Mouse (Mus musculus) neural tube, embryonic 15.5 days (tissue): ENCODE results near the gene Hoxb8. TPM values are rescaled to one million over a fixed set of nuclear protein-coding genes. Genes with fewer than 3 reads are reported as not detected.

ENCODE experiments used
- ATAC-seq: fragments of 200-750 bp; cut with Nextera tagmentation; 2 replicates; pipeline ENCODE4 v1.8.0; 2017; ENCODE audit warnings: mild to moderate bottlenecking, moderate TSS enrichment, moderate library complexity; ENCODE audit not compliant: low FRiP score
- H3K27ac ChIP-seq: fragments of 300-500 bp; sonication (generic); replicated peaks from 2 replicates; pipeline ENCODE4 v1.5.1; 2015; ENCODE audit warnings: mild to moderate bottlenecking, inconsistent platforms
- H3K27me3 ChIP-seq: fragments of 300-500 bp; sonication (generic); replicated peaks from 2 replicates; pipeline ENCODE4 v1.6.1; 2015; ENCODE audit warnings: inconsistent platforms
- H3K36me3 ChIP-seq: fragments of 300-500 bp; sonication (generic); 2 replicates; pipeline ENCODE4 v1.6.1; 2015; ENCODE audit warnings: inconsistent platforms
- H3K4me1 ChIP-seq: fragments of 300-500 bp; sonication (generic); 2 replicates; pipeline ENCODE4 v1.6.1; 2015; ENCODE audit warnings: inconsistent platforms
- H3K4me2 ChIP-seq: fragments of 300-500 bp; sonication (generic); 2 replicates; pipeline ENCODE4 v1.6.1; 2015; ENCODE audit warnings: inconsistent platforms, mild to moderate bottlenecking, moderate library complexity
- H3K4me3 ChIP-seq: fragments of 300-500 bp; sonication (generic); replicated peaks from 2 replicates; pipeline ENCODE4 v1.5.1; 2015; ENCODE audit warnings: mild to moderate bottlenecking, inconsistent platforms
- H3K9ac ChIP-seq: fragments of 300-500 bp; sonication (generic); replicated peaks from 2 replicates; pipeline ENCODE4 v1.6.1; 2015; ENCODE audit warnings: mild to moderate bottlenecking, inconsistent platforms
- H3K9me3 ChIP-seq: fragments of 300-500 bp; sonication (generic); replicated peaks from 2 replicates; pipeline ENCODE4 v1.6.1; 2016; ENCODE audit warnings: inconsistent platforms
- WGBS: fragments of 180-500 bp; shearing (Covaris S2); methylation state at CpG from one replicate; pipeline ENCODE4 v1.1.7; 2015; ENCODE audit warnings: mixed read lengths; 5-methylcytosine and 5-hydroxymethylcytosine counted together
- polyA plus RNA-seq: library from polyadenylated mRNA; unstranded; fragments of >200 nt; fragmentation: Nextera tagmentation; extraction: Ambion mirVana; gene quantifications from 2 replicates; pipeline ENCODE4 v1.2.1, GENCODE M21; 2015

Hoxb8 gene
- polyA plus RNA-seq, 1 experiment from 2014 or later: 71.8 TPM

GRCm38 (mm10) chr11:96323154-96323553, 41.4 kb downstream of the Hoxb8 start, which contains the start of gene Hoxb3:
TSS of gene Hoxb3 (plus strand) at chr11:96323326.
- Histone ChIP-seq H3K27ac (peak within 1 kb of the TSS; percentile 99), H3K4me1 (peaks cover 86% of the 10 kb centered on the region), H3K9ac (peak within 1 kb of the TSS; percentile 78), H3K27me3 (no peaks in the 10 kb centered on the region), H3K4me2 (peak within 1 kb of the TSS; percentile 87), H3K36me3 (no peaks in the 10 kb centered on the region), H3K4me3 (peak within 1 kb of the TSS; percentile 60), H3K9me3 (no peaks in the 10 kb centered on the region)
- ATAC-seq: no peak
- 15% methylated on average over 10 of the region's 10 CpGs for WGBS

DNA sequence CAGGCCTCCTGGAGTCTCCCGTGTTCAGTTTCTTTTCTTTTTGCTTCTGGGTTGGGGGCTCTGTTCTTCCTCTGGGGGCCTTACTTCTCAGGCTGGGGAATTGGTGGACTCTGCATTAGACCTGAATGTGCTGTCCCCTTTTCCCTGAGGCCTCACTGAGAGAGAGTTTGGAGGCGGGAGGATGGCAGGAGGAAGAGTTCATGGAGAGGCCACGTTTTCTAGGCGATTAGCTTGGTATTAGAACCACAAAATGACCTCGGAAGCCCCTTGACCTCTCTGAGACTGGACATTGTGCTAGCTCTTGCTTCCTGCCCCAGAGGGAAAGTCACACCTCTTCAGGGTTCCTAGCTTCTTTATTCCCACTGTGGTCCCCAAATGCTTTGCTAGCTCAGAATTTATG, 42.4 kb downstream of the Hoxb8 start:
- Histone ChIP-seq H3K4me2 (peak overlapping the region; percentile 87), H3K36me3 (no peaks in the 10 kb centered on the region), H3K4me1 (peaks cover 87% of the 10 kb centered on the region), H3K9ac (peak overlapping the region; percentile 78), H3K27me3 (no peaks in the 10 kb centered on the region), H3K4me3 (peak overlapping the region; percentile 60), H3K27ac (peak overlapping the region; percentile 99), H3K9me3 (no peaks in the 10 kb centered on the region)
- 4% methylated on average over 5 of the region's 5 CpGs for WGBS
- no peak for ATAC-seq

DNA sequence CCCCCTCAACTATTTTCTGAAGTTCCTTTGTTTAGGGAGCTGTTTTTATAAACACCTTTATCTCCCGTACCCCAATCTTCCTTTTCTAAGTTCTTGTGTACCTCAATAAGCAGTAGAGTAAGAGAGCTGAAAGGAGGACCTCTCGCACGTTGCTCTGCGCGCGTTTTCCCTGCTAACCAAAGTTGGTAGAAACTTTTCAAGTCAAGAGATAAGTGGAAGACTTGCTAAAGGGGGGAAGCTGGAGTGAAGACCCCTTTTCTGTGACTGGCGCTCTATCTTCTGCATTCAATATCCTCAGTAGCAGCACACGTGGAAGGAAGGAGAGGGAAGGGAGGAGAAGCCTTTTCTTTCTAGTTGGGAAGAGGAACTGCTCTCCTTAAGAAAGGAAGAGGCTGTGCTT, 43.3 kb downstream of the Hoxb8 start:
- WGBS: 6% methylated on average over 8 of the region's 8 CpGs
- Histone ChIP-seq H3K36me3 (no peaks in the 10 kb centered on the region), H3K27ac (peak overlapping the region; percentile 99), H3K4me2 (peak overlapping the region; percentile 87), H3K4me3 (peak overlapping the region; percentile 60), H3K4me1 (peaks cover 89% of the 10 kb centered on the region), H3K9me3 (no peaks in the 10 kb centered on the region), H3K9ac (peak overlapping the region; percentile 78), H3K27me3 (no peaks in the 10 kb centered on the region)
- ATAC-seq: no peak

- H3K4me3 ChIP-seq: peak overlapping the region; percentile 60
- H3K27me3 ChIP-seq: no peaks in the 10 kb centered on the region
- H3K4me1 ChIP-seq: peaks cover 92% of the 10 kb centered on the region
- ATAC-seq: no peak
- H3K27ac ChIP-seq: peak overlapping the region; percentile 99
- no peaks in the 10 kb centered on the region for H3K36me3 ChIP-seq
- H3K9ac ChIP-seq: peak overlapping the region; percentile 78
- H3K9me3 ChIP-seq: no peaks in the 10 kb centered on the region
- H3K4me2 ChIP-seq: peak overlapping the region; percentile 87
- WGBS: 5% methylated on average over 22 of the region's 22 CpGs
These were observed 44.1 kb downstream of the Hoxb8 start for GRCm38 (mm10) chr11:96325747-96326212.

GRCm38 (mm10) chr11:96326705-96327104, 45.0 kb downstream of the Hoxb8 start:
- no peaks in the 10 kb centered on the region for H3K27me3 ChIP-seq
- peaks cover 93% of the 10 kb centered on the region for H3K4me1 ChIP-seq
- H3K9me3 ChIP-seq: no peaks in the 10 kb centered on the region
- H3K4me3 ChIP-seq: peak overlapping the region; percentile 60
- no peak for ATAC-seq
- WGBS: 9% methylated on average over 12 of the region's 12 CpGs
- peak overlapping the region; percentile 87 for H3K4me2 ChIP-seq
- H3K36me3 ChIP-seq: no peaks in the 10 kb centered on the region
- peak overlapping the region; percentile 78 for H3K9ac ChIP-seq
- H3K27ac ChIP-seq: peak overlapping the region; percentile 99

DNA sequence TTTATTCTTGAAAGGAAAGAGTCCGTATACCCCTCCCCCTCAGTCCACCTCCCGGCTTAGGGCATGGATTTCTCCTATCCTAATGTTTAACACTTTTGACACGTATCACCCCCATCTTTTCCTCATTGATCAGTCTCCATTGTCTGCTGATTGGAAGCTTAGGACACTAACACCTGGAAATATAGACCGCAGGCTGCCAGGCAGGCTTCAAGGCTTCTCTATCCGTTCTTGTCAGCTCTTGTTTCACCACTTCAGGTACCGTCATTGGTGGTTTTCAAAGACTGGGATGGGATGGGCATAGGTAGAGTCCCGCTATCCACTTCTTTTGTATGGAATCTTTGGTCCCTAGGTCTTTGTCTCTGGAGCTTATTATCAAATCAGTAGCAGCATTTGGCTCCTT, 45.4 kb downstream of the Hoxb8 start:
- H3K36me3 ChIP-seq: no peaks in the 10 kb centered on the region
- ATAC-seq: no peak
- H3K27me3 ChIP-seq: no peaks in the 10 kb centered on the region
- H3K27ac ChIP-seq: peak overlapping the region; percentile 99
- H3K9me3 ChIP-seq: no peaks in the 10 kb centered on the region
- H3K9ac ChIP-seq: peak overlapping the region; percentile 78
- 10% methylated on average over 7 of the region's 7 CpGs for WGBS
- H3K4me2 ChIP-seq: peak overlapping the region; percentile 87
- H3K4me1 ChIP-seq: peaks cover 93% of the 10 kb centered on the region
- peak overlapping the region; percentile 60 for H3K4me3 ChIP-seq

GRCm38 (mm10) chr11:96327750-96328149, 46.0 kb downstream of the Hoxb8 start:
- Histone ChIP-seq H3K27ac (peak overlapping the region; percentile 99), H3K4me3 (peak overlapping the region; percentile 60)

DNA sequence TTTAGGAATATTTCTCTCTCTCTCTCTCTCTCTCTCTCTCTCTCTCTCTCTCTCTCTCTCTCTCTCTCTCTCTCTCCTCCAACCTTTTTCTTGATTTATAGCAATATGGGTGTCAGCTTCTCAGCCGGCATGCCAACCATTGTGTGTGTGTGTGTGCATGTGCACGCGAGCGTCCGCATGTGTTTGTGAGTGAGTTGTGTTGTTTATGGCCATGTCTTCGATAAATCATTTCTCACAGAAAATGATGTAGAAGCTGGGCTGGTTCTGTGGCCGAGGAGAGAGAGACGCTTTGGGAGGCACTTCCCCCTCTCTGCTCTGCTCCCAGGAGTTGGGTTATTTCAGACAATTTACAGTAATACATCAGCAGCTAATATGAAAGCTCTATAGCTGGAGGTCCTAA, 46.9 kb downstream of the Hoxb8 start:
- peak overlapping the region; percentile 78 for H3K9ac ChIP-seq

More at GRCm38 (mm10) chr11:96327750-96328149, 46.0 kb downstream of the Hoxb8 start:
- whole genome bisulfite sequencing: 5% methylated on average over 5 of the region's 5 CpGs
- no peaks in the 10 kb centered on the region for H3K36me3 ChIP-seq
- peak overlapping the region; percentile 87 for H3K4me2 ChIP-seq
- H3K9ac ChIP-seq: peak overlapping the region; percentile 78
- ATAC-seq: peak; percentile 43; the same call in 1 of the 2 replicates
- no peaks in the 10 kb centered on the region for H3K27me3 ChIP-seq
- H3K4me1 ChIP-seq: peaks cover 93% of the 10 kb centered on the region
- no peaks in the 10 kb centered on the region for H3K9me3 ChIP-seq

GRCm38 (mm10) chr11:96332105-96332504, 50.4 kb downstream of the Hoxb8 start:
- peak overlapping the region; percentile 78 for H3K9ac ChIP-seq
- WGBS: 2% methylated on average over 8 of the region's 8 CpGs
- H3K4me3 ChIP-seq: peak overlapping the region; percentile 60
- ATAC-seq: no peak
- H3K27ac ChIP-seq: peak overlapping the region; percentile 99
- H3K27me3 ChIP-seq: no peaks in the 10 kb centered on the region
- no peaks in the 10 kb centered on the region for H3K9me3 ChIP-seq
- peaks cover 95% of the 10 kb centered on the region for H3K4me1 ChIP-seq
- H3K4me2 ChIP-seq: peak overlapping the region; percentile 87
- no peaks in the 10 kb centered on the region for H3K36me3 ChIP-seq

More for the DNA sequence above, 46.9 kb downstream of the Hoxb8 start:
- WGBS: 6% methylated on average over 8 of the region's 8 CpGs
- no peak for ATAC-seq
- Histone ChIP-seq H3K4me3 (peak overlapping the region; percentile 60), H3K4me1 (peaks cover 93% of the 10 kb centered on the region), H3K36me3 (no peaks in the 10 kb centered on the region), H3K27ac (peak overlapping the region; percentile 99), H3K4me2 (peak overlapping the region; percentile 87), H3K27me3 (no peaks in the 10 kb centered on the region), H3K9me3 (no peaks in the 10 kb centered on the region)

- ATAC-seq: no peak
- peak overlapping the region; percentile 87 for H3K4me2 ChIP-seq
- H3K4me1 ChIP-seq: peaks cover 95% of the 10 kb centered on the region
- 2% methylated on average over 35 of the region's 35 CpGs for WGBS
- H3K27ac ChIP-seq: peak overlapping the region; percentile 99
- peak overlapping the region; percentile 78 for H3K9ac ChIP-seq
- no peaks in the 10 kb centered on the region for H3K9me3 ChIP-seq
- H3K36me3 ChIP-seq: no peaks in the 10 kb centered on the region
- H3K4me3 ChIP-seq: peak overlapping the region; percentile 60
- no peaks in the 10 kb centered on the region for H3K27me3 ChIP-seq
These were observed 50.9 kb downstream of the Hoxb8 start for GRCm38 (mm10) chr11:96332618-96333032.

GRCm38 (mm10) chr11:96333241-96334001, 51.7 kb downstream of the Hoxb8 start:
- H3K27me3 ChIP-seq: no peaks in the 10 kb centered on the region
- H3K4me1 ChIP-seq: peaks cover 97% of the 10 kb centered on the region
- no peaks in the 10 kb centered on the region for H3K36me3 ChIP-seq
- peak overlapping the region; percentile 78 for H3K9ac ChIP-seq
- peak overlapping the region; percentile 60 for H3K4me3 ChIP-seq
- H3K9me3 ChIP-seq: no peaks in the 10 kb centered on the region
- H3K4me2 ChIP-seq: peak overlapping the region; percentile 87
- ATAC-seq: peak; percentile 18; the same call in 1 of the 2 replicates
- peak overlapping the region; percentile 99 for H3K27ac ChIP-seq
- WGBS: 5% methylated on average over 17 of the region's 17 CpGs

DNA sequence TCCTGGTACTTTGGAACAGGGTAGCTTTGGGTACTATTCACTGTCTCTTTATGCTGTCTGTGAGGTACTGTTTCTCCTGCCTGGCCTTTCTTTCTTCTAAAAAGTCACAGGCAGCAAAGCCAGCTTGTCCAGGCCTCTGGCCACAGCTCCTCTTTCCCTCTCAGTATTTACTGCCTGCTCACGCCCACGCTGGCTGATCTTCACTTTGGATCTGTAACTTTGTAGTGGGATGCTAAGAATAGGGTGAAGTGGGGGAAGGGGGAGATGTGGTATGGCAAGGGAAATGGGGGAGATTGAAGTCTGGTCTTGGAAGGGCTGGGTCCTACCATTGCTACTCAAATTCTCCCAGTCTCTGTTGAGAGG, 52.3 kb downstream of the Hoxb8 start:
- no peaks in the 10 kb centered on the region for H3K27me3 ChIP-seq
- no peaks in the 10 kb centered on the region for H3K9me3 ChIP-seq
- peaks cover 99% of the 10 kb centered on the region for H3K4me1 ChIP-seq
- peak overlapping the region; percentile 99 for H3K27ac ChIP-seq
- H3K36me3 ChIP-seq: no peaks in the 10 kb centered on the region
- ATAC-seq: no peak
- peak overlapping the region; percentile 78 for H3K9ac ChIP-seq
- WGBS: 6% methylated on average over 2 of the region's 2 CpGs
- H3K4me3 ChIP-seq: peak overlapping the region; percentile 60
- H3K4me2 ChIP-seq: peak overlapping the region; percentile 87
